Mouse (Mus musculus) liver, adult 2 months (tissue): ENCODE results near the gene Pkn1. TPM values are rescaled to one million over a fixed set of nuclear protein-coding genes. Genes with fewer than 3 reads are reported as not detected.

Source experiments
- DNase-seq: peaks from one replicate; pipeline ENCODE4 v3.0.0-alpha.2; 2011; ENCODE audit warnings: low read depth, low spot score; ENCODE audit errors: extremely low read depth
- H3K27ac ChIP-seq: fragments of 200-500 bp; replicated peaks from 2 replicates; pipeline ENCODE4 v1.5.1; 2012; ENCODE audit warnings: low read depth, mild to moderate bottlenecking, control low read depth, inconsistent platforms, low read length; ENCODE audit not compliant: insufficient read depth
- H3K27me3 ChIP-seq: fragments of 200-500 bp; 2 replicates; pipeline ENCODE4 v1.6.1; 2012; ENCODE audit warnings: mild to moderate bottlenecking, moderate library complexity, low read length, inconsistent platforms; ENCODE audit not compliant: control insufficient read depth, insufficient read depth
- H3K36me3 ChIP-seq: fragments of 200-500 bp; 2 replicates; pipeline ENCODE4 v1.6.1; 2012; ENCODE audit warnings: low read length, inconsistent platforms; ENCODE audit not compliant: control insufficient read depth, insufficient read depth
- H3K4me1 ChIP-seq: fragments of 200-500 bp; 2 replicates; pipeline ENCODE4 v1.6.1; 2011; ENCODE audit warnings: low read length; ENCODE audit not compliant: control insufficient read depth, insufficient read depth
- H3K4me3 ChIP-seq: fragments of 200-500 bp; 2 replicates; pipeline ENCODE4 v1.5.1; 2011; ENCODE audit warnings: low read depth, mild to moderate bottlenecking, control low read depth, low read length, moderate library complexity; ENCODE audit not compliant: insufficient read depth
- H3K79me2 ChIP-seq: fragments of 200-500 bp; 2 replicates; pipeline ENCODE4 v1.6.1; 2012; ENCODE audit warnings: inconsistent platforms, mild to moderate bottlenecking, low read length, moderate library complexity; ENCODE audit not compliant: control insufficient read depth, insufficient read depth
- H3K9ac ChIP-seq: fragments of 200-500 bp; 2 replicates; pipeline ENCODE4 v1.6.1; 2012; ENCODE audit warnings: low read depth, mild to moderate bottlenecking, control low read depth, inconsistent platforms, low read length
- CTCF ChIP-seq: fragments of 200-500 bp; IDR thresholded peaks from 2 replicates; pipeline ENCODE4 v1.5.1; 2011; ENCODE audit warnings: low read depth, low read length, control low read depth
- POLR2A ChIP-seq: fragments of 200-500 bp; IDR thresholded peaks from 2 replicates; pipeline ENCODE4 v1.6.1; 2011; ENCODE audit warnings: low read length, control low read depth; ENCODE audit not compliant: insufficient read depth; ENCODE audit errors: extremely low read depth
- WGBS: fragments of 180-500 bp; shearing (Covaris S2); methylation state at CpG from one replicate; pipeline ENCODE4 v1.1.7; 2018; 5-methylcytosine and 5-hydroxymethylcytosine counted together
- polyA plus RNA-seq: library from polyadenylated mRNA; depleted of rRNA; stranded (reverse); fragments of >200 nt; gene quantifications from 2 replicates; pipeline ENCODE4 v1.2.3, GENCODE M21; 2012
- total RNA-seq: library from RNA; depleted of rRNA; stranded (reverse); fragments of >200 nt; gene quantifications from 2 replicates; pipeline ENCODE4 v1.2.3, GENCODE M21; 2014

Gene Pkn1
- total and polyA plus RNA-seq, 2 experiments, result 17.3 to 28.8 TPM

DNA sequence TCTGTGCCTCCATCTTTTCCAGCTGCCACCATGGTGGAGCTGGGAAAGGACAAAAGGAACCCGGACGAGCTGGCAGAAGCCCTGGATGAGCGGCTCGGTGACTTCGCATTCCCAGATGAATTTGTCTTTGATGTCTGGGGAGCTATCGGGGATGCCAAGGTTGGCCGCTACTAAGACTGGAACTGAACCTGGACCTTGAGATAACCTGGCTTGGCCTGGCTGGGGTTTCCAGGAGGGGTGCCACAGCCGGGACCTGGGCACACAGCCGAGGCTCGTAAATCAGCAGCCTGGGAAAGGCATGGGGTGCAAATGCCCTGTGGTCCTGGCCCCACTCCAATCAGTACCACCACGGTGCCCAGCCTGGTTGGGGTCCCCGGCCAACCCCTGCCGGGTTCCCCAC lies 34.9 kb downstream of the Pkn1 start:
- Histone ChIP-seq H3K36me3 (no peaks in the 10 kb centered on the region), H3K9ac (no peak overlapping the region), H3K4me1 (peaks cover 5% of the 10 kb centered on the region; the same call in 1 of the 2 replicates), H3K27me3 (no peaks in the 10 kb centered on the region), H3K4me3 (no peak overlapping the region), H3K27ac (no peak overlapping the region), H3K79me2 (no peaks in the 10 kb centered on the region)
- 85% methylated on average over 13 of the region's 13 CpGs for WGBS
- TF ChIP-seq CTCF, result no peak
- TF ChIP-seq POLR2A, result no peak
- no peak for DNase-seq

DNA sequence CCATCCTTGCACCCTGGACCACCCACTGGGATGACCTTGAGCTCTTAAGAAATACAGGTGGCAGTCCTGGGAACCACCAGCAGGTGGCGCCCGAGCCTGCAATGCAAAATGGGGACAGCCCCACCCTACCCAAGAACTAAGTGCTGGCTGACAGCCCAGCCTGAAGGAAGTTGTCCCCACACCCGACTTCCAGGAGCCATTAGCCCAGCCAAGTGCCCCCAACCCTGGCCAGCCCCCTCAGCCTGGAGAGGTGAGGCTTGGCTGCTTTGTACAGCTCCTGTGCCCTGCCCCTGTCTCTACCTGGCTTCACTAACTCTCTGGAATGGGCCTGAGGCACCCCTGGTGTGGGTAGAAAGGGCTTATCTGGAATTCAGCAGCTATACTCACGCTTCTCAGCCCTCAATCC lies 36.6 kb downstream of the Pkn1 start:
- Histone ChIP-seq H3K4me1 (no peaks in the 10 kb centered on the region), H3K9ac (no peak overlapping the region), H3K79me2 (no peaks in the 10 kb centered on the region), H3K27me3 (no peaks in the 10 kb centered on the region), H3K27ac (no peak overlapping the region), H3K4me3 (no peak overlapping the region), H3K36me3 (no peaks in the 10 kb centered on the region)
- TF ChIP-seq POLR2A, result no peak
- TF ChIP-seq CTCF, result peak; percentile 93
- DNase-seq, result peak; percentile 42
- 11% methylated on average over 4 of the region's 4 CpGs for WGBS

DNA sequence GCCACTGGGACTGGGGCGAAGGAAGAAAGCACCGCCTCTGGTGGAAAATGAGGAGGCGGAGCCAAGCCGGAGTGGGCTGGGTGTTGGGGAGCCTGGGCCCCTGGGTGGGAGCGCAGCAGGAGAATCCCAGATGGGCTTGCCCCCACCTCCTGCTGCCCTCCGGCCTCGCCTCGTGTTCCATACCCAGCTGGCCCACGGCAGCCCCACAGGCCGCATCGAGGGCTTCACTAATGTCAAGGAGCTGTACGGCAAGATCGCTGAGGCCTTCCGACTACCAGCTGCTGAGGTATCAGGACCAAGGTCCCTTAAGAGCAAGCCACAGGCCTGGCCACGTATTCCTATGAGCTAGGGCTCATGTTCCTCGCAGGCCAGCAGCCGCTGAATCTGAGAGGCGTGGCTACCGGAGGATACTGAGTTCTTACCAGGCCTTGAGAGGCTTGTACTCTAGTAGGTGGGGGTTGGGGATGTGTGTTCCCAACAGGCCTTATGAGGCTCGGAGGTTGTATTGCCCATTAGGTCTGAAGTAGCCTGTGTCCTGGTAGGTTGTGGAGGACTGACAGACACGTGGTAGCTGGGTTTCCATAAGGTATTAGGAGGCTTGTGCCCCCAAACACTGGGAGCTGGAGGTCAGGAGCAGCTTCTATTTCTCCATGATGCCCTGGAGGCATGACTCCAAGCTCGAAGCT lies 37.8 kb downstream of the Pkn1 start:
- Histone ChIP-seq H3K4me3 (no peak overlapping the region), H3K27me3 (no peaks in the 10 kb centered on the region), H3K79me2 (no peaks in the 10 kb centered on the region), H3K36me3 (no peaks in the 10 kb centered on the region), H3K4me1 (no peaks in the 10 kb centered on the region), H3K27ac (no peak overlapping the region), H3K9ac (peak overlapping the region; percentile 41; the same call in 1 of the 2 replicates)
- DNase-seq, result no peak
- TF ChIP-seq POLR2A (no peak), CTCF (no peak)
- WGBS, result 37% methylated on average over 22 of the region's 22 CpGs

- H3K27ac ChIP-seq, result no peak overlapping the region
- H3K4me1 ChIP-seq, result no peaks in the 10 kb centered on the region
- no peak for TF ChIP-seq POLR2A
- TF ChIP-seq CTCF, result no peak
- H3K4me3 ChIP-seq, result no peak overlapping the region
- no peak overlapping the region for H3K9ac ChIP-seq
- no peaks in the 10 kb centered on the region for H3K27me3 ChIP-seq
- H3K36me3 ChIP-seq, result no peaks in the 10 kb centered on the region
- 35% methylated on average over 8 of the region's 8 CpGs for WGBS
- no peaks in the 10 kb centered on the region for H3K79me2 ChIP-seq
- DNase-seq, result no peak
These were observed 38.4 kb downstream of the Pkn1 start for GRCm38 (mm10) chr8:83660545-83660944.

- Histone ChIP-seq H3K36me3 (no peaks in the 10 kb centered on the region), H3K79me2 (no peaks in the 10 kb centered on the region), H3K27me3 (no peaks in the 10 kb centered on the region), H3K4me1 (peaks cover 5% of the 10 kb centered on the region), H3K4me3 (no peak overlapping the region), H3K9ac (no peak overlapping the region), H3K27ac (peak overlapping the region; percentile 58)
- TF ChIP-seq CTCF (peak; percentile 36; the same call in 1 of the 2 replicates), POLR2A (no peak)
- DNase-seq, result peak; percentile 29
- WGBS, result 70% methylated on average over 13 of the region's 13 CpGs
These were observed 42.3 kb downstream of the Pkn1 start for GRCm38 (mm10) chr8:83656484-83657246.

DNA sequence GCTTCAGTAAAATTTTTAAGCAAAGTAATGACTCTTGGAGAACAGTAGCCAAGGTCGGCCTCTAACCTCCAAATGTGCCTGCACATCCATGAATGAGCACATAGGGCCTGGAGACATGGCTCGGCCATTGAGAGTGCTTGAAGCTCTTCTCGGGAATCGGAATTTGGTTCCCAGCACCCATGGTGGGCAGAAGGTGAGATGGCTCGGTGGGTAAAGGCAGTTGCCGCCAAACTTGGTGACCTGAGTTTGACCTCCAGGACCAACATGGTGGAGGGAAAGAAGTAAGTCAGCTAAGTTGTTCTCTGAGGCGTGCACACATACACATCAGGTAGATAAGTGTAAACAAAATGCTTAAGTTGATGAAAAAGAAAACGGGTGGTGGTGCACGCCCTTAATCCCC lies 42.9 kb downstream of the Pkn1 start:
- 91% methylated on average over 9 of the region's 9 CpGs for WGBS
- no peak for TF ChIP-seq CTCF
- TF ChIP-seq POLR2A, result no peak
- no peak overlapping the region for H3K4me3 ChIP-seq
- no peaks in the 10 kb centered on the region for H3K36me3 ChIP-seq
- H3K4me1 ChIP-seq, result peaks cover 5% of the 10 kb centered on the region
- H3K27ac ChIP-seq, result no peak overlapping the region
- no peak overlapping the region for H3K9ac ChIP-seq
- no peak for DNase-seq
- H3K79me2 ChIP-seq, result no peaks in the 10 kb centered on the region
- H3K27me3 ChIP-seq, result no peaks in the 10 kb centered on the region
